Mouse (Mus musculus): ENCODE measurements around the gene Nceh1. TPM values are rescaled to one million over a fixed set of nuclear protein-coding genes. Genes with fewer than 3 reads are reported as not detected.

The Nceh1 gene
- polyA plus RNA-seq, 1 experiment from 2014 or later = 3.0 TPM

GRCm38 (mm10) chr3:27161645-27162409, 20.9 kb upstream of the Nceh1 start:
- Histone ChIP-seq H3K4me1 (peaks cover 3% of the 10 kb centered on the region; the same call in 1 of the 2 replicates), H3K27ac (no peak overlapping the region), H3K4me3 (no peak overlapping the region), H3K27me3 (ENCODE audit: low read depth, poor library complexity, severe bottlenecking) (no peaks in the 10 kb centered on the region), H3K9me3 (replicated peaks) (no peaks in the 10 kb centered on the region), H3K36me3 (no peaks in the 10 kb centered on the region)
- 90% methylated on average over 6 of the region's 6 CpGs for WGBS
- no peak for DNase-seq (ENCODE audit: low spot score)

- H3K36me3 ChIP-seq = no peaks in the 10 kb centered on the region
- H3K27me3 ChIP-seq (ENCODE audit: low read depth, poor library complexity, severe bottlenecking) = no peaks in the 10 kb centered on the region
- WGBS = 75% methylated on average over 2 of the region's 2 CpGs
- H3K4me3 ChIP-seq = no peak overlapping the region
- H3K9me3 ChIP-seq (replicated peaks) = no peaks in the 10 kb centered on the region
- peaks cover 3% of the 10 kb centered on the region; the same call in 1 of the 2 replicates for H3K4me1 ChIP-seq
- H3K27ac ChIP-seq = no peak overlapping the region
- no peak for DNase-seq (ENCODE audit: low spot score)
Observed at GRCm38 (mm10) chr3:27162410-27162804, 20.4 kb upstream of the Nceh1 start.

- H3K9me3 ChIP-seq (replicated peaks) = no peaks in the 10 kb centered on the region
Observed at GRCm38 (mm10) chr3:27165481-27166065, 17.2 kb upstream of the Nceh1 start.

DNA sequence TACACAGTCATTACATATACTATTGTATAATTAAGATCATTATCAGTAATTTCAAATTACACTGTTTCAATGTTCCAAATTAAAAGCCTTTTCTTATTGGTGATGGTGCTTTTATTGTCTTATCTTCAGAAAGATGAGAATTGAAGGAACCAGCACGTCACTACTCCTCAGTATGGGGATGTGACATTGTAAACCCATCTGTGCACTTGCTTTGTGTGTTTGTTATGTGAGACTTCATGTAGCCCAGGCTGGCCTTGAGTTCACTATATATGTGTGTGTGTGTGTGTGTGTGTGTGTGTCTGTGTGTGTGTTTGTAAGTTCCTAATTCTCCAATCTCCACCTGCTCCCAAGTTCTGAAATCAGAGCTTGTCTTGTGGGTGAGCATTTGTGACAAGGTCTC, 12.5 kb upstream of the Nceh1 start:
- Histone ChIP-seq H3K36me3 (no peaks in the 10 kb centered on the region), H3K27ac (no peak overlapping the region), H3K9me3 (replicated peaks) (no peaks in the 10 kb centered on the region), H3K4me3 (no peak overlapping the region), H3K27me3 (ENCODE audit: low read depth, poor library complexity, severe bottlenecking) (no peaks in the 10 kb centered on the region), H3K4me1 (no peaks in the 10 kb centered on the region)
- WGBS = 63% methylated on average over 1 of the region's 1 CpGs
- no peak for DNase-seq (ENCODE audit: low spot score)

More at GRCm38 (mm10) chr3:27165481-27166065, 17.2 kb upstream of the Nceh1 start:
- Histone ChIP-seq H3K27me3 (ENCODE audit: low read depth, poor library complexity, severe bottlenecking) (no peaks in the 10 kb centered on the region), H3K4me1 (no peaks in the 10 kb centered on the region), H3K4me3 (no peak overlapping the region), H3K36me3 (no peaks in the 10 kb centered on the region), H3K27ac (no peak overlapping the region)
- DNase-seq (ENCODE audit: low spot score) = no peak
- 79% methylated on average over 3 of the region's 3 CpGs for WGBS

DNA sequence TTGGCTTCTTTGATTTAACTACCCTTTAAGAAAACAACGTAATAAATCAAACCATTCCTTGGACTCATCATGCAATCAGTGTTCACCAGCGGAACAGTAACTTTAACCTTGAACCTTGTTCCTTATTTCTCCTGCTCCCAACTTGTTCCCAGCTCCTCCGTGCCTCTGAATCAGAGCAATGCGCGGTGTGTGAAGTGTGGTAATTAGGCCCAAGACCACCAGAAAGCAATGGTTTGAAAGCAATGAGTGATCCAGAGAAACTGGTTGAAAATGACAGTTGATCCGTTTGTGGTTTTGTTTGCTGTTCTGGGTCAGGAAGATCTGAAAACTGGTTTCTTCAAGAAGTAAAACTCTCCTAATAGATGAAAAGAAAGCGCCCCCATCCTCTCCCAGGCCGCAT, 3.1 kb upstream of the Nceh1 start:
- 88% methylated on average over 8 of the region's 8 CpGs for WGBS
- Histone ChIP-seq H3K4me1 (peaks cover 10% of the 10 kb centered on the region; the same call in 1 of the 2 replicates), H3K27me3 (ENCODE audit: low read depth, poor library complexity, severe bottlenecking) (peaks cover 4% of the 10 kb centered on the region; the same call in 1 of the 2 replicates), H3K27ac (no peak overlapping the region), H3K36me3 (no peaks in the 10 kb centered on the region), H3K9me3 (replicated peaks) (no peaks in the 10 kb centered on the region), H3K4me3 (no peak overlapping the region)
- DNase-seq (ENCODE audit: low spot score) = no peak

DNA sequence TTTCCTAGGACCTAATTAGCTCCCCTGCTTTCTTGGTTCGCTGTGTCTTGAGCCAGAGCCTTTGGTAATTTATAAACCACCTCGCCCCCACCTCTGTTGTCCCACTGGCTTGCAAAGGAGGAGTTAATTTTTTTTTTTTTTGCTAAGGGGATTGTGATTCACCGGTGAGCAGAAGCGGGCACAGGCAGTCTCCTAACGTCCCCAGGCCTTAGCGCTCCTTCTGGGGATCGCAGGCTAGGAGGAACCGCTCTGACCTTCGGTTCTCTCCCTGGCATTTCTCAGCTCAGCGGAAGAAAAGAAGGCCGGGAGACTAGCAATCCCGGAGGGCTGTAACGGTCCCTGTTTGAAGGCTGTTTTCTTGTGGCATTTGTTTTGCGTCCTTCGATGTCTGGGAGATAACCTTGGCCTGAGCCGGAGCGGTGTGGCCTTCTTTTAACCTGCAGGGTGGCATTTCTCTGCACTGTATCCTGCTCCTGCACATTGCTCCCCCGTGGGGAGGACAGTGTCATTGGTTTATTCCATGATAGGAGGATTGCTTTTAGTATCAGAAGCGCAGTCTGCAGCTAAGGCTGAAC, 923 bp downstream of the Nceh1 start:
- H3K27ac ChIP-seq = peak overlapping the region; percentile 65; the same call in 1 of the 2 replicates
- H3K4me3 ChIP-seq = peak overlapping the region; percentile 68
- peak; percentile 35 for DNase-seq (ENCODE audit: low spot score)
- H3K4me1 ChIP-seq = peaks cover 10% of the 10 kb centered on the region; the same call in 1 of the 2 replicates
- no peaks in the 10 kb centered on the region for H3K36me3 ChIP-seq
- 14% methylated on average over 19 of the region's 19 CpGs for WGBS
- peaks cover 4% of the 10 kb centered on the region; the same call in 1 of the 2 replicates for H3K27me3 ChIP-seq (ENCODE audit: low read depth, poor library complexity, severe bottlenecking)
- no peaks in the 10 kb centered on the region for H3K9me3 ChIP-seq (replicated peaks)

DNA sequence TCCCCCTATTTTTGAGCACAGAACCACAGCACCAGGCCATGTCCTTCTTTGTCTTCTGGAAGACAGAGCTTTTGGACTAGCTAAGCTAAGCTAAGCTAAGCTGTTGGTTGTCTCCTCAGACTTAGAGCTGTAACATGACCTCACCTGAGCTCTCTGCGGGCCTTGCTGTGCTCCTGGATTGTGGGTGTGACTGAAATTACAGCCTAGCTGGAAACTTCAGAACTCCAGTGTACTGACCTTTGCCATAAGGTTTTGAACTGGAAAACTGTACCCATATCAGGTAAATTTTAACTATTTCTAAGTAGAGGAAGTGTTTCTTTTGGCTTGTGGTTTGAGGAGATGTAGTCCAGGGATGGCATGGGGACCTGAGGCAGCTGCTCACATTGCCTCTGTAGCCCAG, 5.6 kb downstream of the Nceh1 start:
- Histone ChIP-seq H3K4me1 (peaks cover 6% of the 10 kb centered on the region; the same call in 1 of the 2 replicates), H3K27me3 (ENCODE audit: low read depth, poor library complexity, severe bottlenecking) (peaks cover 4% of the 10 kb centered on the region; the same call in 1 of the 2 replicates), H3K27ac (no peak overlapping the region), H3K9me3 (replicated peaks) (no peaks in the 10 kb centered on the region), H3K36me3 (no peaks in the 10 kb centered on the region), H3K4me3 (no peak overlapping the region)
- 71% methylated on average over 1 of the region's 1 CpGs for WGBS
- DNase-seq (ENCODE audit: low spot score) = no peak

- 92% methylated on average over 14 of the region's 14 CpGs for WGBS
Observed at GRCm38 (mm10) chr3:27189320-27190261, 6.8 kb downstream of the Nceh1 start.

GRCm38 (mm10) chr3:27190865-27191264, 8.1 kb downstream of the Nceh1 start:
- H3K4me1 ChIP-seq = peaks cover 4% of the 10 kb centered on the region
- no peak for DNase-seq (ENCODE audit: low spot score)
- H3K36me3 ChIP-seq = no peaks in the 10 kb centered on the region
- H3K9me3 ChIP-seq (replicated peaks) = no peaks in the 10 kb centered on the region
- no peak overlapping the region for H3K4me3 ChIP-seq
- 91% methylated on average over 4 of the region's 4 CpGs for WGBS
- H3K27ac ChIP-seq = no peak overlapping the region
- no peaks in the 10 kb centered on the region for H3K27me3 ChIP-seq (ENCODE audit: low read depth, poor library complexity, severe bottlenecking)

More at GRCm38 (mm10) chr3:27189320-27190261, 6.8 kb downstream of the Nceh1 start:
- Histone ChIP-seq H3K27me3 (ENCODE audit: low read depth, poor library complexity, severe bottlenecking) (0 out of 2 replicates have a peak, but pooled peaks cover under 1% of the 10 kb centered on the region), H3K4me1 (peaks cover 4% of the 10 kb centered on the region), H3K9me3 (replicated peaks) (no peaks in the 10 kb centered on the region), H3K27ac (no peak overlapping the region), H3K4me3 (no peak overlapping the region), H3K36me3 (no peaks in the 10 kb centered on the region)
- no peak for DNase-seq (ENCODE audit: low spot score)

- 91% methylated on average over 6 of the region's 6 CpGs for WGBS
- no peak overlapping the region for H3K27ac ChIP-seq
Observed at GRCm38 (mm10) chr3:27191856-27192255, 9.1 kb downstream of the Nceh1 start.

DNA sequence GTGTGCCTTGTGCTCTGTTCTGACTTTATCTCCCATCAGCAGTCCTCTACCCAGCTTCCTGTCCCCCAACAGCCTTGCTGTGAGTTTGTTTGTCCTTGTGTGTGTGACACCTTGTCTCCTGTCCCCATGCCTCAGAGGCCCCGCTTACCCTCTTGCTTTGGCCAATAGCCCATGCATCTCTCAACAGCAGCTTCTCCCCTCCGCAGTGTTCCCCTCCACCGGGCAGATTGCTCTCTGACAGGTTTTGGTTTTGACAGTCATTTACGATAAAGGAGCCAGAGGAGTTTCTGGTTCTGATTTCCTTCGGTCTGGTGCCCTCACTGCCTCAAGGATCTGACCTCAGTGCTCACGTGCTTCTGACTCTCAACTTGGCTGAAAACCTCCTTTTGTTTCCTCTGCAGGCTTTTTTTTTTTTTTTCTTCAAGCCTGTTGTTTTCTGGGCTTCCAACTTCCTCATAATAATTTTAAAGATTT, 11.1 kb downstream of the Nceh1 start:
- H3K4me3 ChIP-seq = no peak overlapping the region
- 43% methylated on average over 6 of the region's 6 CpGs for WGBS
- H3K36me3 ChIP-seq = no peaks in the 10 kb centered on the region
- peak overlapping the region; percentile 56 for H3K27ac ChIP-seq
- no peaks in the 10 kb centered on the region for H3K9me3 ChIP-seq (replicated peaks)
- peaks cover 8% of the 10 kb centered on the region for H3K4me1 ChIP-seq
- no peaks in the 10 kb centered on the region for H3K27me3 ChIP-seq (ENCODE audit: low read depth, poor library complexity, severe bottlenecking)
- DNase-seq (ENCODE audit: low spot score) = peak; percentile 37

More at GRCm38 (mm10) chr3:27191856-27192255, 9.1 kb downstream of the Nceh1 start:
- no peak for DNase-seq (ENCODE audit: low spot score)
- peaks cover 4% of the 10 kb centered on the region for H3K4me1 ChIP-seq
- no peaks in the 10 kb centered on the region for H3K36me3 ChIP-seq
- no peaks in the 10 kb centered on the region for H3K9me3 ChIP-seq (replicated peaks)
- no peaks in the 10 kb centered on the region for H3K27me3 ChIP-seq (ENCODE audit: low read depth, poor library complexity, severe bottlenecking)
- no peak overlapping the region for H3K4me3 ChIP-seq

DNA sequence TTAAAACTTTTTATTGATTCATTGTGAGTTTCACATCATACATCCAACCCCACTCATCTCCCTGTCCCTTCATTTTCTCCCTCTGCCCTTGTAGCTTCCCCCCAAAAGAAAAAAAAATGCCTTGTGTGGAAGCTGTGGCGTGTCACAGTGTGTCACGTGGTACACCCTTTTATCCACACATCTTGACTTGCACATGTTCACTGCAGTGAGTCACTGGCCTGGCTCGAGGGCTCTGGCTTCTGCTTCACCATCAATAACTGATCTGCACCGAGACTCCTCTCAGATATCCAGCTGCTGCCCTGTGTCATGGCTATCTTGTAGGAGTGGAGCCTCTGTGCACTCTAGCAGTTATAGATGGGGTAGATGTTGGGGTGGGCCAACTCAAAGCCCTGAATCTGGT, 12.4 kb downstream of the Nceh1 start:
- no peak for DNase-seq (ENCODE audit: low spot score)
- Histone ChIP-seq H3K36me3 (no peaks in the 10 kb centered on the region), H3K9me3 (replicated peaks) (no peaks in the 10 kb centered on the region), H3K4me3 (no peak overlapping the region), H3K27me3 (ENCODE audit: low read depth, poor library complexity, severe bottlenecking) (no peaks in the 10 kb centered on the region), H3K4me1 (peaks cover 8% of the 10 kb centered on the region), H3K27ac (0 out of 2 replicates have a peak overlapping the region, but pooled peaks have one; percentile 25)
- 84% methylated on average over 4 of the region's 4 CpGs for WGBS
